Mouse (Mus musculus) Patski (cell line): ENCODE results near the gene Gramd4. TPM values are rescaled to one million over a fixed set of nuclear protein-coding genes. Genes with fewer than 3 reads are reported as not detected.
A peak's percentile ranks its signal among the peaks of the same experiment; 100 is the strongest.

Experiments used
- ATAC-seq: fragments of 100-300 bp; one replicate; pipeline ENCODE4 v1.8.0; 2021
- CTCF ChIA-PET: fragments of 350-600 bp; sonication (Branson Sonifier 250); formaldehyde crosslinking; loops from one replicate; lab custom pipeline; 2022; ENCODE audit warnings: inconsistent platforms; lab: Charles Lee
- POLR2A ChIA-PET: fragments of 350-600 bp; sonication (Branson Sonifier 250); formaldehyde crosslinking; loops from one replicate; lab custom pipeline; 2022; ENCODE audit warnings: antibody characterized with exemption, inconsistent platforms; lab: Charles Lee
- DNase-seq: peaks from one replicate; pipeline ENCODE4 v3.0.0-alpha.2; 2011; ENCODE audit warnings: low read depth, low spot score
- H3K27me3 ChIP-seq: fragments of 371-371 bp; one replicate; pipeline ENCODE4 v1.5.1; 2021
- CTCF ChIP-seq: fragments of 100-300 bp; IDR thresholded peaks from one replicate; pipeline ENCODE4 v1.5.1; 2021
- in situ Hi-C: fragments of 300-500 bp; cut with MboI; formaldehyde crosslinking; loops from 3 replicates; pipeline ENCODE4 v1.11.1; 2018; ENCODE audit warnings: low pct_unique_long_range_greater_than_20kb, mixed read lengths
- polyA plus RNA-seq: library from polyadenylated mRNA; unstranded; gene quantifications from one replicate; pipeline ENCODE4 v1.2.3, GENCODE M21; 2021

The Gramd4 gene
- polyA plus RNA-seq, 1 experiment from 2014 or later, result 44.1 TPM

DNA sequence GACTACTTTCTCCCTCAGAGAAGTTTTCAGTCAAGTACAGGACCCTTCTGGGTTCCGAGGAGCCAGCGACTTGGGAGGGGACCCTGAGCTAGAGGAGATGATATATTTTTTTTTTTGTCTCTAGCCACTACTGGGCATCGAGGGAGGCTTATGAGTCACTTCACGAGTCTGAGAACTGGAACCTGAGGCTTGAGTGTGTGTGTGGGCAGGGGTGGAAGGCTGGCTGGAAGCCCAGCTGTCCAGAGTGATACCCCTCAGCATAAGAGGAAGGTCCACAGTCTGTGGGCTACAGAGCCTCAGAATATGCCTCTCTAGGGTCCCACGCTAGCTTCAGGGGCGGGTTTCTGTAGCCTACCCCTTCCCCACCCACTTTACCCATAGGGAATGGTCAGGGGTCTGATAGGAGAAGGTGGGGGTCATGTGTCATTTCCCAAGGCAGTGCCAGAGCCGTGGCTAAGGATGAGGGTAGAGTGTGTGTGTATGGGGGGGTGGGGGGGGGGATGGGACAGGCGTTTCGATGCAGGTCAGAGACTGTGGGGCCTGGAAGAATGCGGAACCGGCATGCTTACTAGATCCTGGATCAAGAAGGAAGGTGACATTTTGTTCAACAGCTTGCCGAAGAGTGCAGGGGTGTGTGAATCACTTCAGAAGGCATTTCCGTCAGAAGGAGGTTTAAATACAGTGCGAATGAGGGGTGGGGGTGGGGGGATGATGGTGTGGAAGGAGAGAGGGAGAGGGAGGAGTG, 9.5 kb downstream of the Gramd4 start:
- TF ChIP-seq CTCF, result no peak
- ATAC-seq, result peak; percentile 35
- CTCF ChIA-PET, result interaction anchor here (1.5 kb wide), 1 partner anchor 11 kb away, joined by 3 read pairs; no protein-coding TSS in a partner anchor

DNA sequence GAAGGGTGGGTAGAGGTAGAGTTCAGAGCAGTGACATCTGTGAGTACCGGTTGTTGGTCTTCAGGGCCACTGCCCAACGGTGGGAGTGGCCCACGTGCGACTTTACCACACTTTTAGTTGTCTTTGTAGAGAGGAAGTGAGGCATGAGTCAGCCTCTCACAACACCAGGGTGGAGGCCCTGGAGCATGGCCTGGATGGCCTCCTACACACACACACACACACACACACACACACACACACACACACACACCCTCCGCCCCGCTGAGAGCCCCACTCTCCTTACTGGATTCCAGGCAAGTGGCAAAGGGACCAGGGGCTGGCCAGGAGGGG, 10.1 kb downstream of the Gramd4 start:
- TF ChIP-seq CTCF, result no peak
- ATAC-seq, result peak; percentile 73
- CTCF ChIA-PET, result no interaction called here
- in situ Hi-C loops, result no loop called here
- H3K27me3 ChIP-seq, result no peaks in the 10 kb centered on the region
- POLR2A ChIA-PET, result interaction anchor here (1.5 kb wide), 1 partner anchor 39 kb away, joined by 4 read pairs; no protein-coding TSS in a partner anchor
- no peak for DNase-seq

More for the DNA sequence above, 9.5 kb downstream of the Gramd4 start:
- in situ Hi-C loops, result no loop called here
- DNase-seq, result no peak
- POLR2A ChIA-PET, result interaction anchor here (0.5 to 1.5 kb wide), 4 partner anchors 13 to 379 kb away, joined by 3 to 6 read pairs (median 4); no protein-coding TSS in a partner anchor
- no peaks in the 10 kb centered on the region for H3K27me3 ChIP-seq

DNA sequence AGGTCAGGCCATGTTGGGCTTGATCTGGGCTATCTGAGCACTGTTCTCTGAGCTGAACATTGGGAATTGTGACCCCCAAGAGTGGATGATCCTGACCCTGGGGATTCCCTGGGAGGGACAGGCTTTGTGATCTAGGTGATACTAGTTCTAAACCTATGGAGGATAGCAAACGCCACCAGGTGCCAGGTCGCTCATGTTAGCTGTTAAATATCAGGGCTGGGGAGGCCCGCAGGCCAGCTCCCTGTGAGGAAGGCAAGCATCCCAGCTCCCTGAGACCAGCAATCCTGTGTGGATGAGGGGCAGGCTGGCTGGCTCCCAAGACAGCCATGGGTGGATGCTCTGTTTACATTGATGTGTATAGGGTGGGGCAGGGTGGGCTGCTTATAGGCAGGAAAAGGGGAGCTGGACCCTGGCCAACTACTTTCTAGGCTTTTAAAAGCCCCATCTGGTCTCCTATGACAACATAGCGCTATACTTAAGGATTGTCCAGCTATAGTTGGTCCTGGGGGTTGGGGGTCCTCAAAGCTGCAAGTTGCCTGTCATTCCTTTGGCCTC, 10.5 kb downstream of the Gramd4 start:
- no peak for ATAC-seq
- POLR2A ChIA-PET, result interaction anchor here (1.5 kb wide), 1 partner anchor 39 kb away, joined by 4 read pairs; no protein-coding TSS in a partner anchor
- no peak for TF ChIP-seq CTCF
- no peak for DNase-seq
- in situ Hi-C loops, result no loop called here
- CTCF ChIA-PET, result no interaction called here
- no peaks in the 10 kb centered on the region for H3K27me3 ChIP-seq

DNA sequence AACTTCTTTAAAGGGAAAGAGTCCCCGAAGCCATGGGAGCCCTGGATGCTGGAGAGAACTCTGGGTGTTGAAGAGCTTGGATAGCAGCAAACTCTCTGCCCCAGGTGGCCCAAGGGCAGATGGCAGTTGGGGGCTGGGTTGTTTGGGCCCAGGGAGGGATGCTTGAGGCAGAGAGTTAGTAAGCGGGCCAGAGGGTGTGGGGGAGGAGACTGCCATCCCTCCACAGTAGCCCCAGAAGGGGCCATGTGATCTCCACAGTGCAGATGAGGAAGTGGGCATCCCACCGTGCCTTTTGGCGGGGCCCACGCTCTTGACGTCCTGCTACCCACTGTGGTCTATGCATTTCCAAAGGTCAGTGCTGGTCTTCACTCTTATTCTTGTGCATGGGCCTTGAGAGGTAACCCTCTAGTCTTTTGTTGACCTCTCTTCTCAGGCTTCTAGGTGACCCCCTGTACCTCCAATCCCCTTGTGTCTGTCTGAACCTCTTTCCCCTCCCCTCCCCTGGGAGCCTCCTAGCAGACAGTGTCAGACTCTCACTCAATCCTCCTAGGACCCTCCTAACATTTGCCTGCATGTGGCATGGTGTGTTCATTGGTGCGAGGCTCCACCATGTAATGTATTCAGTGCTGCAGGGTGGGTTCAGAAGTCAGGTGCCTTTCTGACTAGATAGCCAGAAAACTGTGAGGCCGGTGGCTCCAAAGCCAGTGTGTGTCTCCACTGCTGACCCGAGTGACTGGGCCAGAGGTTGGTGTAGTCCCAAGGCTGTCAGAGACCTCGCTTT, 11.7 kb downstream of the Gramd4 start:
- H3K27me3 ChIP-seq, result no peaks in the 10 kb centered on the region
- no peak for ATAC-seq
- TF ChIP-seq CTCF, result no peak
- in situ Hi-C loops, result no loop called here
- DNase-seq, result no peak
- ChIA-PET CTCF (no interaction called here), POLR2A (no interaction called here)

DNA sequence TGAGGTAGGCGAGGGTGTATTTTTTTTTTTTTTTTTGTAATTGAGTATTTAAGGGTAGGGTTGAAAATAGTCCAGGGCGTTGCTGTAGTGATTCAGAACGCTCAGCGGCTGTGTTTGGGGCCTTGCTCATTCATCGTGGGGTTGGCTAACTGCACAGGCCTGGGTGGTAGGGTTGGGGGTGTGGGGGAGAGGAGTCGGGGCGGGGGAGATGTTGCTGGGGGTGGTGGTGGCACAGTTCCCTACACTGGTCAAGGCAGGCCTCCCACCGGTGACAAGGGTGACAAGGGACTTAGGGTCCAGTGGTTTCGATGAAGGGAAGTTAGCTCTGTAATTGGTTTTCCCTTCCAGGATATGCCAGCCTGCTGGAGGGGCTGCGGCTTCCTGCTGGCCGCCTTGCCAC, 12.9 kb downstream of the Gramd4 start:
- ATAC-seq, result no peak
- no peak for DNase-seq
- in situ Hi-C loops, result no loop called here
- CTCF ChIA-PET, result no interaction called here
- H3K27me3 ChIP-seq, result no peaks in the 10 kb centered on the region
- TF ChIP-seq CTCF, result no peak
- POLR2A ChIA-PET, result no interaction called here

GRCm38 (mm10) chr15:86071166-86071565, 13.7 kb downstream of the Gramd4 start:
- no peaks in the 10 kb centered on the region for H3K27me3 ChIP-seq
- ChIA-PET CTCF (interaction anchor here (1.2 kb wide), 1 partner anchor 20 kb away, joined by 4 read pairs; no protein-coding TSS in a partner anchor), POLR2A (no interaction called here)
- ATAC-seq, result no peak
- in situ Hi-C loops, result no loop called here
- TF ChIP-seq CTCF, result no peak
- DNase-seq, result no peak

DNA sequence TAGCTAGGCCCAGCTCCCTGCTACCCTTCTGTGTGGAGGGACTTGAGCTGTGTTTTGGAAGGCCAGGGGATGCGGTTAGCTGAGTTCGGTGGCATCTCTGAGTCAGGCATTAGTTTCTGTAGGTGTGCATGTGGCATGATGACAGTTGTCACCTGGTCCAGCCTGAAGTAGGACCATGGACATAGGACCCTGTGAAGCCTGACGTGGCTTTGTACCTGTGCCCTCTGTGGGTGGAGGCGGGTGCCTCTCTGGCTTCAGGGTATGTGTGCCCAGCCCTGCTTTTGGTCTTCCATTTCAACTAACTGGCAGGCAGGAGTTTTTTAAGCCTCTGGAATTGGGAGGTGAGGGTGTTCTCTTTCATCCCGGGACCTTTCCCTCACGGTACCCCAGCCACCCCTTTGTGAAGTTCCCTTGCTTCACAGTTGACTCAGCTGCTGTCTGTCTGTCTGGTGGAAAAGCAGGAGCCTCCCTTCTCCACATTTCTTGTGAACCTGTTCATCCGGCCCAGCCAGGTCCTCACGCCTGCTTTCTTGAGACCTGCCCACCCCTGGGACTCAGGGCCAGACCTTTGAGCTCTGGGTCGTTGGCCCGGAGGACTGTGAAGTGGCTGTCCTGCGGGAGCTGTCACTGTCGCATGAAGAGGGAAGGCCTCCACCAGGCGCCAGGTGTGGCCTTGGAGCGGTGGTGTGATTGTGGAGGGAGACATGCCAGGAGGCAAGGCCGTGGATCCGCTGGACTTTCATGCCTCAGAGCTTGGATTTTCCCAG, 16.9 kb downstream of the Gramd4 start:
- H3K27me3 ChIP-seq, result no peaks in the 10 kb centered on the region
- CTCF ChIA-PET, result interaction anchor here (0.6 to 1.2 kb wide), 2 partner anchors 22 to 30 kb away, joined by 3 read pairs; no protein-coding TSS in a partner anchor
- POLR2A ChIA-PET, result interaction anchor here (0.6 kb wide), 1 partner anchor 17 kb away, joined by 3 read pairs; no protein-coding TSS in a partner anchor
- no peak for DNase-seq
- ATAC-seq, result no peak
- no peak for TF ChIP-seq CTCF
- in situ Hi-C loops, result no loop called here

DNA sequence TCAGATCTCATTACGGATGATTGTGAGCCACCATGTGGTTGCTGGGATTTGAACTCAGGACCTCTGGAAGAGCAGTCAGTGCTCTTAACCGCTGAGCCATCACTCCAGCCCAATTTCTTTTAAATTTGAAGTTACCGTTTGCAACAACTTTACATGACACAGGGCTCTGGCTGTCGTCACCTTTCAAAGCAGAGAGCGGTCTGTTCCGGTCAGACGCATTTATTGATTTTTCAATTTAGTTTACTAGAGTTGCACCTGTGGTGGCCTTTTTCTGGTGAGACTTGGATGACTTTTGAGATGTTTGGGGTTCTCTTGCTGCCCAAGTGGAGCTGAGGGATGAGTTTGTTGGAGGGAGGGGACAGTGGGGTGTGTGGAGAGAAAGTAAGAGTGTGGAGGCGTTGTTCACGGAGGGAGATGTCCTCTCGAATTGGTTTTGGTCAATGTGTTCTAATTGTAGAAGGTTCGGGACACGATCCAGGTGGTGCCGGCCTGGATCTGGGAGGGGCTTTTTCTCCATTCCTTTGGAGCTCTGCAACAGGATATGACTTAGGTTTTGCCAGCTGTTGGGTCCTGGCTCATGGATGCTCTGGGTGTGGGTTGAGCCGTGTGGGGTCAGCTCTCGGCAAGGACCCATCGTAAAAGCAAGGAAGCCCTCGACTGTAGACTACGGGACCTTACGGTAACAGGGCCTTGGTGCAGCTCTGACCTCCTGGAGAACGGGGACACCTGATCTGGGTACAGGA, 18.0 kb downstream of the Gramd4 start:
- H3K27me3 ChIP-seq, result no peaks in the 10 kb centered on the region
- ATAC-seq, result no peak
- in situ Hi-C loops, result no loop called here
- ChIA-PET CTCF (no interaction called here), POLR2A (interaction anchor here (1.4 kb wide), 1 partner anchor 16 kb away, joined by 3 read pairs; no protein-coding TSS in a partner anchor)
- no peak for TF ChIP-seq CTCF
- no peak for DNase-seq

GRCm38 (mm10) chr15:86076048-86076315, 18.5 kb downstream of the Gramd4 start:
- POLR2A ChIA-PET, result interaction anchor here (1.4 kb wide), 1 partner anchor 16 kb away, joined by 3 read pairs; no protein-coding TSS in a partner anchor
- no peak for TF ChIP-seq CTCF
- CTCF ChIA-PET, result no interaction called here
- DNase-seq, result no peak
- H3K27me3 ChIP-seq, result no peaks in the 10 kb centered on the region
- in situ Hi-C loops, result no loop called here
- no peak for ATAC-seq

- CTCF ChIA-PET, result no interaction called here
- no peaks in the 10 kb centered on the region for H3K27me3 ChIP-seq
- in situ Hi-C loops, result no loop called here
- POLR2A ChIA-PET, result interaction anchor here (1.4 kb wide), 1 partner anchor 15 kb away, joined by 3 read pairs; no protein-coding TSS in a partner anchor
- DNase-seq, result no peak
- no peak for TF ChIP-seq CTCF
- ATAC-seq, result no peak
These were observed 18.9 kb downstream of the Gramd4 start for GRCm38 (mm10) chr15:86076378-86076777.
